Mouse (Mus musculus): ENCODE data around the gene Clasp2.

GRCm38 (mm10) chr9:113758472-113758871, 17.2 kb downstream of the Clasp2 start:
- TF ChIP-seq POLR2A (IDR thresholded peaks at IDR 0.05; ENCODE audit: insufficient read length, low read depth) (no peak), MYOD1 (IDR thresholded peaks at IDR 0.05; ENCODE audit: control insufficient read depth in 1 of 3, insufficient read length in 2 of 3, low read depth in 2 of 3) (no peak), TCF12 (IDR thresholded peaks at IDR 0.05; ENCODE audit: insufficient read depth, poor library complexity, severe bottlenecking) (no peak), USF1 (IDR thresholded peaks at IDR 0.05; ENCODE audit: low read depth) (no peak)
